Mouse (Mus musculus): Measurements from ENCODE around the gene Pkn3. TPM values are rescaled to one million over a fixed set of nuclear protein-coding genes. Genes with fewer than 3 reads are reported as not detected.
A peak's percentile ranks its signal among the peaks of the same experiment; 100 is the strongest.

Gene Pkn3
- 1.2 and 4.5 TPM in 2 replicates for total RNA-seq (2014; rRNA removed)
- polyA plus RNA-seq (2015; fragmentation: Nextera tagmentation; extraction: Ambion mirVana): 0.99 and 1.0 TPM in 2 replicates

- H3K9ac ChIP-seq (replicated peaks; ENCODE audit: low read length): 0 out of 2 replicates have a peak within 1 kb of the TSS, but pooled peaks have one; percentile 7
- peak within 1 kb of the TSS; percentile 85 for H3K4me2 ChIP-seq (ENCODE audit: low read depth, low read length)
- under 1% methylated on average over 53 of the region's 53 CpGs for WGBS
- H3K27ac ChIP-seq: 0 out of 2 replicates have a peak within 1 kb of the TSS, but pooled peaks have one; percentile 16
- peak; percentile 82 for TF ChIP-seq CTCF (IDR thresholded peaks at IDR 0.05; ENCODE audit: low read depth)
- no peaks in the 10 kb centered on the region for H3K4me1 ChIP-seq (ENCODE audit: insufficient read depth, low read length)
- 0 out of 2 replicates have a peak, but pooled peaks cover 3% of the 10 kb centered on the region for H3K36me3 ChIP-seq (ENCODE audit: insufficient read depth, low read length)
- no peaks in the 10 kb centered on the region for H3K27me3 ChIP-seq (ENCODE audit: insufficient read depth, low read length)
- peak within 1 kb of the TSS; percentile 40 for H3K4me3 ChIP-seq (ENCODE audit: low read length)
- peak; percentile 85 for ATAC-seq
- peak; percentile 92 for DNase-seq (ENCODE audit: low spot score)
- H3K9me3 ChIP-seq (ENCODE audit: low read length): no peaks in the 10 kb centered on the region
Observed at GRCm38 (mm10) chr2:30077502-30078348, at the start of gene Pkn3. Pkn3 (plus strand) TSS chr2:30077684.

- H3K36me3 ChIP-seq (ENCODE audit: insufficient read depth, low read length): peaks cover 58% of the 10 kb centered on the region
- 62% methylated on average over 11 of the region's 11 CpGs for WGBS
- ATAC-seq (peak; percentile 57), DNase-seq (ENCODE audit: low spot score) (no peak)
- H3K4me2 ChIP-seq (ENCODE audit: low read depth, low read length): no peak overlapping the region
- no peaks in the 10 kb centered on the region for H3K4me1 ChIP-seq (ENCODE audit: insufficient read depth, low read length)
- H3K27ac ChIP-seq: no peak overlapping the region
- H3K9ac ChIP-seq (replicated peaks; ENCODE audit: low read length): no peak overlapping the region
- no peak overlapping the region for H3K4me3 ChIP-seq (ENCODE audit: low read length)
- no peaks in the 10 kb centered on the region for H3K9me3 ChIP-seq (ENCODE audit: low read length)
- H3K27me3 ChIP-seq (ENCODE audit: insufficient read depth, low read length): no peaks in the 10 kb centered on the region
- peak; percentile 55; the same call in 1 of the 2 replicates for TF ChIP-seq CTCF (IDR thresholded peaks at IDR 0.05; ENCODE audit: low read depth)
Observed at GRCm38 (mm10) chr2:30032244-30032846, 45.1 kb upstream of the Pkn3 start.

- Histone ChIP-seq H3K27me3 (ENCODE audit: insufficient read depth, low read length) (no peaks in the 10 kb centered on the region), H3K36me3 (ENCODE audit: insufficient read depth, low read length) (peaks cover 53% of the 10 kb centered on the region), H3K27ac (no peak overlapping the region), H3K4me2 (ENCODE audit: low read depth, low read length) (no peak overlapping the region), H3K4me1 (ENCODE audit: insufficient read depth, low read length) (no peaks in the 10 kb centered on the region), H3K9ac (replicated peaks; ENCODE audit: low read length) (no peak overlapping the region), H3K4me3 (ENCODE audit: low read length) (no peak overlapping the region), H3K9me3 (ENCODE audit: low read length) (no peaks in the 10 kb centered on the region)
- 55% methylated on average over 6 of the region's 6 CpGs for whole genome bisulfite sequencing
- DNase-seq (ENCODE audit: low spot score): no peak
- no peak for TF ChIP-seq CTCF (IDR thresholded peaks at IDR 0.05; ENCODE audit: low read depth)
- ATAC-seq: no peak; the same call in 1 of the 2 replicates
Observed at GRCm38 (mm10) chr2:30032957-30033356, 44.5 kb upstream of the Pkn3 start.

GRCm38 (mm10) chr2:30037762-30038161, 39.7 kb upstream of the Pkn3 start:
- 97% methylated on average over 2 of the region's 2 CpGs for WGBS
- Histone ChIP-seq H3K4me2 (ENCODE audit: low read depth, low read length) (no peak overlapping the region), H3K9me3 (ENCODE audit: low read length) (no peaks in the 10 kb centered on the region), H3K9ac (replicated peaks; ENCODE audit: low read length) (no peak overlapping the region), H3K4me1 (ENCODE audit: insufficient read depth, low read length) (no peaks in the 10 kb centered on the region), H3K36me3 (ENCODE audit: insufficient read depth, low read length) (peaks cover 6% of the 10 kb centered on the region; the same call in 1 of the 2 replicates), H3K27me3 (ENCODE audit: insufficient read depth, low read length) (no peaks in the 10 kb centered on the region), H3K4me3 (ENCODE audit: low read length) (no peak overlapping the region), H3K27ac (no peak overlapping the region)
- no peak for TF ChIP-seq CTCF (IDR thresholded peaks at IDR 0.05; ENCODE audit: low read depth)
- ATAC-seq (no peak), DNase-seq (ENCODE audit: low spot score) (no peak)

- Histone ChIP-seq H3K36me3 (ENCODE audit: insufficient read depth, low read length) (peaks cover 6% of the 10 kb centered on the region; the same call in 1 of the 2 replicates), H3K27me3 (ENCODE audit: insufficient read depth, low read length) (no peaks in the 10 kb centered on the region), H3K9me3 (ENCODE audit: low read length) (no peaks in the 10 kb centered on the region), H3K9ac (replicated peaks; ENCODE audit: low read length) (no peak overlapping the region), H3K4me1 (ENCODE audit: insufficient read depth, low read length) (no peaks in the 10 kb centered on the region), H3K4me3 (ENCODE audit: low read length) (no peak overlapping the region), H3K4me2 (ENCODE audit: low read depth, low read length) (no peak overlapping the region), H3K27ac (no peak overlapping the region)
- no peak for ATAC-seq
- DNase-seq (ENCODE audit: low spot score): no peak
- TF ChIP-seq CTCF (IDR thresholded peaks at IDR 0.05; ENCODE audit: low read depth): no peak
- WGBS: 94% methylated on average over 10 of the region's 10 CpGs
Observed at GRCm38 (mm10) chr2:30038370-30038769, 39.1 kb upstream of the Pkn3 start.

- H3K36me3 ChIP-seq (ENCODE audit: insufficient read depth, low read length): peaks cover 6% of the 10 kb centered on the region; the same call in 1 of the 2 replicates
- no peak overlapping the region for H3K4me3 ChIP-seq (ENCODE audit: low read length)
- TF ChIP-seq CTCF (IDR thresholded peaks at IDR 0.05; ENCODE audit: low read depth): no peak
- DNase-seq (ENCODE audit: low spot score): no peak
- H3K9ac ChIP-seq (replicated peaks; ENCODE audit: low read length): no peak overlapping the region
- no peaks in the 10 kb centered on the region for H3K9me3 ChIP-seq (ENCODE audit: low read length)
- H3K27ac ChIP-seq: no peak overlapping the region
- H3K4me2 ChIP-seq (ENCODE audit: low read depth, low read length): no peak overlapping the region
- H3K27me3 ChIP-seq (ENCODE audit: insufficient read depth, low read length): no peaks in the 10 kb centered on the region
- no peaks in the 10 kb centered on the region for H3K4me1 ChIP-seq (ENCODE audit: insufficient read depth, low read length)
- no peak for ATAC-seq
Observed at GRCm38 (mm10) chr2:30039687-30040086, 37.8 kb upstream of the Pkn3 start.
